Mouse (Mus musculus): ENCODE data around the gene Myl10. TPM values are rescaled to one million over a fixed set of nuclear protein-coding genes. Genes with fewer than 3 reads are reported as not detected.
"Not testable (repeated sequence)": the region's sequence is repeated elsewhere in the genome, so short reads cannot be mapped to it uniquely, and the experiment has no call there.

Gene Myl10
- polyA plus RNA-seq, 1 experiment from 2014 or later, result not detected

- 0 out of 2 replicates have a peak, but pooled peaks have one; percentile 3 for TF ChIP-seq CTCF (IDR thresholded peaks at IDR 0.05; ENCODE audit: low read depth)
- no peak overlapping the region for H3K27ac ChIP-seq
- no peaks in the 10 kb centered on the region for H3K9me3 ChIP-seq (replicated peaks; ENCODE audit: low read length)
- WGBS, result 30% methylated on average over 31 of the region's 32 CpGs
- H3K4me3 ChIP-seq (replicated peaks; ENCODE audit: low read depth, low read length), result no peak overlapping the region
- DNase-seq (ENCODE audit: low spot score) (no peak), ATAC-seq (replicated peaks; ENCODE audit: low FRiP score, low read depth) (no peak; the same call in 1 of the 2 replicates)
- H3K36me3 ChIP-seq (ENCODE audit: insufficient read depth, low read length), result no peaks in the 10 kb centered on the region
- 0 out of 2 replicates have a peak, but pooled peaks cover 8% of the 10 kb centered on the region for H3K4me1 ChIP-seq (replicated peaks; ENCODE audit: insufficient read depth, low read length)
- H3K27me3 ChIP-seq (ENCODE audit: insufficient read depth, low read length), result no peaks in the 10 kb centered on the region
- H3K4me2 ChIP-seq (ENCODE audit: low read length), result peak overlapping the region; percentile 35
- no peak overlapping the region for H3K9ac ChIP-seq (ENCODE audit: low read depth, low read length)
These were observed 21.4 kb downstream of the Myl10 start for GRCm38 (mm10) chr5:136714232-136714875.

- no peak for ATAC-seq (replicated peaks; ENCODE audit: low FRiP score, low read depth)
- WGBS, result 33% methylated on average over 11 of the region's 11 CpGs
- no peaks in the 10 kb centered on the region for H3K27me3 ChIP-seq (ENCODE audit: insufficient read depth, low read length)
- no peak overlapping the region for H3K27ac ChIP-seq
- H3K9me3 ChIP-seq (replicated peaks; ENCODE audit: low read length), result no peaks in the 10 kb centered on the region
- no peaks in the 10 kb centered on the region for H3K36me3 ChIP-seq (ENCODE audit: insufficient read depth, low read length)
- TF ChIP-seq CTCF (IDR thresholded peaks at IDR 0.05; ENCODE audit: low read depth), result peak; percentile 68
- H3K9ac ChIP-seq (ENCODE audit: low read depth, low read length), result no peak overlapping the region
- 0 out of 2 replicates have a peak, but pooled peaks cover 8% of the 10 kb centered on the region for H3K4me1 ChIP-seq (replicated peaks; ENCODE audit: insufficient read depth, low read length)
- no peak overlapping the region for H3K4me3 ChIP-seq (replicated peaks; ENCODE audit: low read depth, low read length)
- peak; percentile 75 for DNase-seq (ENCODE audit: low spot score)
- H3K4me2 ChIP-seq (ENCODE audit: low read length), result peak overlapping the region; percentile 35
These were observed 21.9 kb downstream of the Myl10 start for GRCm38 (mm10) chr5:136714879-136715278.

DNA sequence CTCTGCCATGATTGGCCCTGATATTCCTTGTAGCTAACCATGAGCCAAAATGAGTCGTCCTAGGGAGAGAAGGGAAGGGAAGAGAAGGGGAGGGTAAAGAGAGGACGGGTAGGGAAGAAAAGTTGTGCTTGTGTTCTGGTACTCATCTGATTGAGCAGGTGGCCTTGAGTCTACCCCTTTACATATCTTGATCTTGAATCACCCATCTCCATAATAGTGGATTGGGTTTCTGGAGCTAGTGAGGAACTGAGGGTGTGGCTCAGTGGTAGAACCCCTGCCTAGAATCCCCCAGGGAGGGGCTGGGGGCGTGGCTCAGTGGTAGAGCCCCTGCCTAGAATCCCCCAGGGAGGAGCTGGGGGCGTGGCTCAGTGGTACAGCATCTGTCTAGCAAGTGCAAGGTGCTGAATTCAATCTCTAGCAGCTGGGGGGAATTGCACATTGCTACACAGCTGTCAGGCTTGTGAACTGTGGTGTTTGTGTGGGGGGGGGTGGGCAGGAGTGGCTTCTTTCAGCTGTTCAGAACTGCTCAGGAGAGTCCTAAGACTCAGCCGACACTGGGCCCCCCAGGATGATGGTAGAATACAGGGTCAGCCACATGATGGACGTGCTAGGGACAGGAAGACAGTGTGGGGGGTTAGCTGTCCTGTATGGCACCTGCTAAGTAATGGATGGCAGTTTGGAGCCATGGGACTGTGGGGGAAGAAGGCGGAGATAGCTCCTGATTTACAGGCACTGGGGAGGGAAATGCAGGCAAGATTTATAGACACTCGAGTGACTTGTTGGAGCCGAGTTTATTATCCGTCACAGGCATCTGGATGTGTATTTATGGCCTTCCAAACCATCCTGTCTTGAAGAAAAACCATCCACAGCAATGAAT, 24.0 kb downstream of the Myl10 start:
- 22% methylated on average over 10 of the region's 10 CpGs for WGBS
- Histone ChIP-seq H3K4me3 (replicated peaks; ENCODE audit: low read depth, low read length) (no peak overlapping the region), H3K9ac (ENCODE audit: low read depth, low read length) (no peak overlapping the region), H3K4me2 (ENCODE audit: low read length) (no peak overlapping the region), H3K27me3 (ENCODE audit: insufficient read depth, low read length) (no peaks in the 10 kb centered on the region), H3K27ac (no peak overlapping the region), H3K36me3 (ENCODE audit: insufficient read depth, low read length) (no peaks in the 10 kb centered on the region), H3K4me1 (replicated peaks; ENCODE audit: insufficient read depth, low read length) (0 out of 2 replicates have a peak, but pooled peaks cover 8% of the 10 kb centered on the region), H3K9me3 (replicated peaks; ENCODE audit: low read length) (no peaks in the 10 kb centered on the region)
- DNase-seq (ENCODE audit: low spot score), result peak; percentile 90
- TF ChIP-seq CTCF (IDR thresholded peaks at IDR 0.05; ENCODE audit: low read depth), result no peak
- ATAC-seq (replicated peaks; ENCODE audit: low FRiP score, low read depth), result peak; percentile 67

DNA sequence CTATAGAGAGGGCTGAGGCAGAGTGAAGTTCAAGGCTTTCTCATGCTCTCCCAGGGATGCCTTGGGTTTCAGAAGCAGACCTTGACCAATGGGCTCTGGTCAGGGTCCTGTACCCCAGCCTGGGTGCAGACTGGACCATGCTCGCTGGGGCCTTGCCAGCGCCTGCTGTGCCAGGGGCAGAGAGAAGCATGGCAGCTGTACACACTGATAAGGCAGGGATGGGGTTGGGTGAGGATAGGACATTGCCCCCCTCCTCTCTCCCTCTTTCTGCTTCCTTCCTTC, 24.6 kb downstream of the Myl10 start:
- DNase-seq (ENCODE audit: low spot score), result no peak
- Histone ChIP-seq H3K4me1 (replicated peaks; ENCODE audit: insufficient read depth, low read length) (0 out of 2 replicates have a peak, but pooled peaks cover 8% of the 10 kb centered on the region), H3K4me2 (ENCODE audit: low read length) (no peak overlapping the region), H3K36me3 (ENCODE audit: insufficient read depth, low read length) (no peaks in the 10 kb centered on the region), H3K9me3 (replicated peaks; ENCODE audit: low read length) (no peaks in the 10 kb centered on the region), H3K4me3 (replicated peaks; ENCODE audit: low read depth, low read length) (no peak overlapping the region), H3K9ac (ENCODE audit: low read depth, low read length) (no peak overlapping the region), H3K27ac (no peak overlapping the region), H3K27me3 (ENCODE audit: insufficient read depth, low read length) (no peaks in the 10 kb centered on the region)
- 19% methylated on average over 2 of the region's 2 CpGs for WGBS
- TF ChIP-seq CTCF (IDR thresholded peaks at IDR 0.05; ENCODE audit: low read depth), result no peak
- ATAC-seq (replicated peaks; ENCODE audit: low FRiP score, low read depth), result peak; percentile 51

DNA sequence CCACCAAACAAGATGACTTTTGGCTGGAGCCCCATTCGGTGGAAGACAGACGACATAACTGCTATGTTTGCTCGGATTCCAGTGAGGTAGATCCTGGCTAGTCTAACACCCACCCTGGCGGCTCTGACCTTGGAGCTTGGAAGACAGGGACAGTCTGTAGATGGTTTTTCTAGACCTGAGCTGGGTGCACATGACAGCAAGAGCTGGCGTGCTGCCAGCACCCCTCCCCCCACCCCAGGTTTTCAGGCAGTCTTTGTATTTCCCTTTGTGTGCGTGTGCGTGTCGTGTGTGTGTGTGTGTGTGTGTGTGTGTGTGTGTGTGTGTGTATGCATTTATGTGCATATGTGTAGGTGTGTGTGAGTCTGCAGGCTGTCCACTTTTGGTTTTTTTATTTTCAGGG, 25.7 kb downstream of the Myl10 start:
- no peak for TF ChIP-seq CTCF (IDR thresholded peaks at IDR 0.05; ENCODE audit: low read depth)
- no peak for ATAC-seq (replicated peaks; ENCODE audit: low FRiP score, low read depth)
- H3K36me3 ChIP-seq (ENCODE audit: insufficient read depth, low read length), result no peaks in the 10 kb centered on the region
- DNase-seq (ENCODE audit: low spot score), result no peak
- no peaks in the 10 kb centered on the region for H3K27me3 ChIP-seq (ENCODE audit: insufficient read depth, low read length)
- no peak overlapping the region for H3K4me2 ChIP-seq (ENCODE audit: low read length)
- no peaks in the 10 kb centered on the region for H3K9me3 ChIP-seq (replicated peaks; ENCODE audit: low read length)
- 61% methylated on average over 8 of the region's 8 CpGs for WGBS
- H3K4me3 ChIP-seq (replicated peaks; ENCODE audit: low read depth, low read length), result no peak overlapping the region
- H3K9ac ChIP-seq (ENCODE audit: low read depth, low read length), result no peak overlapping the region
- H3K4me1 ChIP-seq (replicated peaks; ENCODE audit: insufficient read depth, low read length), result 0 out of 2 replicates have a peak, but pooled peaks cover 8% of the 10 kb centered on the region
- no peak overlapping the region for H3K27ac ChIP-seq

- H3K4me3 ChIP-seq (replicated peaks; ENCODE audit: low read depth, low read length), result no peak overlapping the region
- no peaks in the 10 kb centered on the region for H3K36me3 ChIP-seq (ENCODE audit: insufficient read depth, low read length)
- no peak for ATAC-seq (replicated peaks; ENCODE audit: low FRiP score, low read depth)
- H3K27me3 ChIP-seq (ENCODE audit: insufficient read depth, low read length), result no peaks in the 10 kb centered on the region
- H3K9ac ChIP-seq (ENCODE audit: low read depth, low read length), result no peak overlapping the region
- no peak for DNase-seq (ENCODE audit: low spot score)
- no peak overlapping the region for H3K27ac ChIP-seq
- H3K4me1 ChIP-seq (replicated peaks; ENCODE audit: insufficient read depth, low read length), result 0 out of 2 replicates have a peak, but pooled peaks cover 8% of the 10 kb centered on the region
- TF ChIP-seq CTCF (IDR thresholded peaks at IDR 0.05; ENCODE audit: low read depth), result no peak
- H3K4me2 ChIP-seq (ENCODE audit: low read length), result no peak overlapping the region
- 71% methylated on average over 5 of the region's 5 CpGs for WGBS
- no peaks in the 10 kb centered on the region for H3K9me3 ChIP-seq (replicated peaks; ENCODE audit: low read length)
These were observed 28.6 kb downstream of the Myl10 start for GRCm38 (mm10) chr5:136721596-136721995.

- H3K36me3 ChIP-seq (ENCODE audit: insufficient read depth, low read length); H3K27me3 ChIP-seq (ENCODE audit: insufficient read depth, low read length); ATAC-seq (replicated peaks; ENCODE audit: low FRiP score, low read depth); H3K4me2 ChIP-seq (ENCODE audit: low read length); DNase-seq (ENCODE audit: low spot score); H3K4me1 ChIP-seq (replicated peaks; ENCODE audit: insufficient read depth, low read length); H3K4me3 ChIP-seq (replicated peaks; ENCODE audit: low read depth, low read length); H3K9me3 ChIP-seq (replicated peaks; ENCODE audit: low read length); H3K9ac ChIP-seq (ENCODE audit: low read depth, low read length); H3K27ac ChIP-seq: not testable (repeated sequence)
- WGBS, result 76% methylated on average over 4 of the region's 5 CpGs
These were observed 33.3 kb downstream of the Myl10 start for GRCm38 (mm10) chr5:136726271-136726670.

Data from kidney, postnatal 0 days (tissue).